Mouse (Mus musculus) G1E (cell line): ENCODE data around the gene Mycbpap. TPM values are rescaled to one million over a fixed set of nuclear protein-coding genes. Genes with fewer than 3 reads are reported as not detected.

Experiments used
- ATAC-seq: 2 replicates; pipeline ENCODE4 v1.8.0; 2016; ENCODE audit warnings: mild to moderate bottlenecking; ENCODE audit not compliant: insufficient number of reproducible peaks, poor library complexity, low FRiP score, severe bottlenecking; ENCODE audit errors: extremely low read depth
- DNase-seq: peaks from one replicate; pipeline ENCODE4 v3.0.0; 2012; ENCODE audit warnings: low spot score
- H3K27me3 ChIP-seq: 2 replicates; pipeline ENCODE4 v1.6.1; 2012; ENCODE audit warnings: mild to moderate bottlenecking, low read length, inconsistent platforms; ENCODE audit not compliant: insufficient read depth
- H3K36me3 ChIP-seq: replicated peaks from 2 replicates; pipeline ENCODE3; 2012; ENCODE audit warnings: mild to moderate bottlenecking, inconsistent platforms
- H3K4me1 ChIP-seq: 2 replicates; pipeline ENCODE4 v1.6.1; 2012; ENCODE audit warnings: low read depth, low read length, inconsistent platforms, mixed read lengths; ENCODE audit not compliant: insufficient read depth
- H3K4me3 ChIP-seq: 2 replicates; pipeline ENCODE4 v1.5.1; 2012; ENCODE audit warnings: low read depth, mild to moderate bottlenecking, inconsistent platforms, low read length, moderate library complexity, mixed read lengths
- H3K9me3 ChIP-seq: replicated peaks from 2 replicates; pipeline ENCODE4 v1.6.1; 2012; ENCODE audit warnings: inconsistent platforms
- CTCF ChIP-seq: IDR thresholded peaks from 2 replicates; pipeline ENCODE4 v1.5.1; 2012; ENCODE audit warnings: low read depth, low read length, inconsistent platforms, mixed read lengths
- GATA1 ChIP-seq: IDR thresholded peaks from 2 replicates; pipeline ENCODE4 v1.6.1; 2012; ENCODE audit warnings: borderline replicate concordance, low read length, inconsistent platforms, mixed read lengths
- GATA2 ChIP-seq: IDR thresholded peaks from 2 replicates; pipeline ENCODE4 v1.6.1; 2012; ENCODE audit warnings: low read depth, low read length, inconsistent platforms, borderline replicate concordance
- POLR2AphosphoS5 ChIP-seq: IDR thresholded peaks from 2 replicates; pipeline ENCODE4 v1.6.1; 2012; ENCODE audit warnings: low read depth, low read length, inconsistent platforms; ENCODE audit not compliant: insufficient replicate concordance
- TAL1 ChIP-seq: conservative IDR thresholded peaks from 2 replicates; pipeline ENCODE4 v1.6.1; 2012; ENCODE audit warnings: low read depth, low read length, inconsistent platforms, mixed read lengths
- polyA plus RNA-seq: library from polyadenylated mRNA; stranded (reverse); fragments of >175 nt; gene quantifications from 2 replicates; pipeline ENCODE4 v1.2.3, GENCODE M21; 2012
- total RNA-seq, 2 experiments: library from RNA; stranded (forward) in 1 of 2; stranded (reverse) in 1 of 2; fragments of 200-1000 nt in 1 of 2; fragments of >200 nt in 1 of 2; fragmentation: Nextera tagmentation in 1 of 2; gene quantifications; 2 replicates each; pipeline ENCODE4 v1.2.3; 2014 to 2017

Gene Mycbpap
- total RNA-seq (2014; fragmentation: Nextera tagmentation), result not detected in 2 replicates
- total RNA-seq (2017), result 0.06 TPM in 1 of 2 replicates, not detected in the other
- not detected in 2 replicates for polyA plus RNA-seq

DNA sequence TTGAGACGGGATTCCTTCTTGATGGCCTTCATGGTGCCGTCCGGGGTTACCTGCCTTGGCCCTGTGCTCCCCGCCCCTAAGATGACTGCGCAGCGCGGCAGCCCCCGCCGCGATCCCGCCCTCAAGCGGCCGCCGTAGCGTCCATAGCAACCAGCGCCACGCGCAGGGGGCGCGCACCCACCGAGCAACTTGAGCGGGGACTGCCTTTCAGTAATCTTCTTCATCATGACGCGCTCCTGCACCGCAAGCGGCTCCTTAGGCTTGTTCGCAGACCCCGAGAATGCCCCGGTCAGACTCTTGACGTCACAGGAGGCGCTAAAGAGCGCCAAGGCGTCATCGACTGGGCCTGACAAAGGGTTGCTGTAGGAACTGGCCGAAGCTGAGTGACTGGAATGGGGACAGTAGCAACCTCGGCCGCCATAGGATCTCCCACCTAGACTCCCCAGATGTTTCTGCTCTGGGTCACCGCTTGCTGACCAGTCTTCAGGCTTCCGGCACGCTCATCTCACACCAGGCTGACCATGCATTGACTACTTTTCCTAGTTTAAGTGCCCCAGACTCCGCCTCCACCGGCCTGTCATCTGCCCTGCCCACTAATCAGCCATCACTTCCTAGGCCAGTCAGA, at the start of gene Mycbpap:
Gene Mycbpap (minus strand): TSS at position 524 of the 625 bp plus-strand sequence.
- Histone ChIP-seq H3K27me3 (peaks cover 20% of the 10 kb centered on the region), H3K4me3 (no peak within 1 kb of the TSS), H3K36me3 (no peaks in the 10 kb centered on the region), H3K9me3 (no peaks in the 10 kb centered on the region), H3K4me1 (no peaks in the 10 kb centered on the region)
- ATAC-seq (no peak), DNase-seq (no peak)
- TF ChIP-seq CTCF, result no peak
- TF ChIP-seq GATA2, result no peak
- TF ChIP-seq TAL1, result no peak
- TF ChIP-seq POLR2AphosphoS5, result no peak
- no peak for TF ChIP-seq GATA1

DNA sequence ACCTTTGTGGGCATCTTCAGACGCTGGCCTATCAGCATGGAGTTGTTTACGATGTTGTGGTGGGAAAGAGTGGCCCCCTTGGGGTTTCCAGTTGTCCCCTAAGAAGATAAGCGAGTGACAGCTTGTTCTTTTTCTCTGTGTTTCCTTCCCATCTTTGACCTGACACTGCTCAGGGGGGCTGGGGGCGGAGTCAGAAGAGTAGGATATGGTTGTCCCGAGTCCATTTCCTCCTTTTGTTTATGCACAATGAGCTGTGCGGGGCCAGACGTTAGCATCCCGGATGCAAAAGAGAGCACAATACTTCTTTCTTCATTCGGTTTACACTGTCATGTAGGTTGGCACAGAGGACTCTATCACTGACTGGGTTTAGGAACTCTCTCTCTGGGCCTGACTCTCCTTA, 49.1 kb upstream of the Mycbpap start:
- DNase-seq, result no peak

DNA sequence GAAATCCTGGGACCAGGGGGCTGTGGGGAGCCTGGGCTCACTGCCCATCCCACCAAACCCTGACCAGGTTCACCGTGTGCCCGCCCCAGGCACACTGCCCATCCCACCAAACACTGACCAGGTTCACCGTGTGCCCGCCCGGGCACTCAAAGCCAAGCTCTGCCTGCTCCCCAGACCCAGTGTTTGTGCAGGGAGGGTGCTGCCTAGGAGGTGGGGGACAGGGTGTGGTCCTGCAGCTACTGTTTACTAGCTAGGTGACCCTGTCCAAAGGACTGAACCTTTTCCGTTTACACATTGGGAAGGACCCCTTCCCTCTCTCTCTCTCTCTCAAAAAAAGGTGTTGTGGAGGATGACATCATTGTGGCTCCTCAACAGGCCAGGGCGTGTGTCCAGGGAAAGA, 45.8 kb upstream of the Mycbpap start:
- Histone ChIP-seq H3K4me1 (no peaks in the 10 kb centered on the region), H3K4me3 (no peak overlapping the region), H3K36me3 (no peaks in the 10 kb centered on the region), H3K27me3 (peaks cover 33% of the 10 kb centered on the region), H3K9me3 (no peaks in the 10 kb centered on the region)
- ATAC-seq (no peak), DNase-seq (no peak)
- TF ChIP-seq POLR2AphosphoS5 (no peak), GATA2 (no peak), CTCF (no peak), TAL1 (no peak), GATA1 (no peak)

More for the DNA sequence above, 49.1 kb upstream of the Mycbpap start:
- Histone ChIP-seq H3K9me3 (no peaks in the 10 kb centered on the region), H3K4me1 (no peaks in the 10 kb centered on the region), H3K27me3 (peaks cover 25% of the 10 kb centered on the region), H3K36me3 (no peaks in the 10 kb centered on the region), H3K4me3 (no peak overlapping the region)
- ATAC-seq, result no peak
- TF ChIP-seq POLR2AphosphoS5, result no peak
- no peak for TF ChIP-seq GATA2
- TF ChIP-seq CTCF, result no peak
- no peak for TF ChIP-seq TAL1
- TF ChIP-seq GATA1, result no peak

DNA sequence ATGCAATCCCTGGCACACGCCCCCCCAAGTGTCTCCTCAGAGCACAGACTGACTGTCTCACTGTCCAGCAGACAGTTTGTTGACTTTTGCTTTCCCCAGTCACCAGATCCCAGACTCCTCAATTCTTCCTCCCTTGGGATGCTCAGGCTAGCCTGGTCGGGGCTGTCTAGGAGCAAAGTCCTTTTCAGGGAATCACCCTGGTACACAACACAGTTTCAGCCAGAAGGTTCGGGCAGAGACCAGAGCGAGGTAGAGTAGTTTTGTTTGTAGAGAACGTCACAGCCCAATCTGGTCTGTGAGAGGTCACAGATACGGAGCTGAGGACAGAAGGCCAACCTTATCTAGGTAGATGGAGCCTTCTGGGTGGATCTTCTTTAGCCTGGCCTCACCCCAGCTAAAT, 45.0 kb upstream of the Mycbpap start:
- Histone ChIP-seq H3K4me3 (no peak overlapping the region), H3K36me3 (no peaks in the 10 kb centered on the region), H3K27me3 (peaks cover 33% of the 10 kb centered on the region), H3K4me1 (no peaks in the 10 kb centered on the region), H3K9me3 (no peaks in the 10 kb centered on the region)
- DNase-seq (no peak), ATAC-seq (no peak)
- TF ChIP-seq GATA1, result no peak
- TF ChIP-seq CTCF, result no peak
- TF ChIP-seq GATA2, result no peak
- TF ChIP-seq POLR2AphosphoS5, result no peak
- TF ChIP-seq TAL1, result no peak

DNA sequence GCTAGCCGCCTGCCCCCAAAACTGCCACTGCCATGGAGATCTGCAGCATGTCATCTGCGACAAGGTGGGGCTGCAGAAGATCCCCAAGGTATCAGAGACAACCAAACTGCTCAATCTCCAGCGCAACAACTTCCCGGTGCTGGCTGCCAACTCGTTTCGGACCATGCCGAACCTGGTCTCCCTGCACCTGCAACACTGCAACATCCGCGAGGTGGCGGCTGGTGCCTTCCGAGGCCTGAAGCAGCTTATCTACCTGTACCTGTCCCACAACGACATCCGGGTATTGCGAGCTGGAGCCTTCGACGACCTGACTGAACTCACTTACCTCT, 43.6 kb upstream of the Mycbpap start:
- H3K9me3 ChIP-seq, result no peaks in the 10 kb centered on the region
- TF ChIP-seq GATA1 (no peak), GATA2 (no peak), POLR2AphosphoS5 (no peak), TAL1 (no peak), CTCF (no peak)
- no peak for DNase-seq
- no peak overlapping the region for H3K4me3 ChIP-seq
- no peaks in the 10 kb centered on the region for H3K4me1 ChIP-seq
- H3K36me3 ChIP-seq, result no peaks in the 10 kb centered on the region
- ATAC-seq, result no peak
- H3K27me3 ChIP-seq, result peaks cover 30% of the 10 kb centered on the region; the same call in 1 of the 2 replicates

DNA sequence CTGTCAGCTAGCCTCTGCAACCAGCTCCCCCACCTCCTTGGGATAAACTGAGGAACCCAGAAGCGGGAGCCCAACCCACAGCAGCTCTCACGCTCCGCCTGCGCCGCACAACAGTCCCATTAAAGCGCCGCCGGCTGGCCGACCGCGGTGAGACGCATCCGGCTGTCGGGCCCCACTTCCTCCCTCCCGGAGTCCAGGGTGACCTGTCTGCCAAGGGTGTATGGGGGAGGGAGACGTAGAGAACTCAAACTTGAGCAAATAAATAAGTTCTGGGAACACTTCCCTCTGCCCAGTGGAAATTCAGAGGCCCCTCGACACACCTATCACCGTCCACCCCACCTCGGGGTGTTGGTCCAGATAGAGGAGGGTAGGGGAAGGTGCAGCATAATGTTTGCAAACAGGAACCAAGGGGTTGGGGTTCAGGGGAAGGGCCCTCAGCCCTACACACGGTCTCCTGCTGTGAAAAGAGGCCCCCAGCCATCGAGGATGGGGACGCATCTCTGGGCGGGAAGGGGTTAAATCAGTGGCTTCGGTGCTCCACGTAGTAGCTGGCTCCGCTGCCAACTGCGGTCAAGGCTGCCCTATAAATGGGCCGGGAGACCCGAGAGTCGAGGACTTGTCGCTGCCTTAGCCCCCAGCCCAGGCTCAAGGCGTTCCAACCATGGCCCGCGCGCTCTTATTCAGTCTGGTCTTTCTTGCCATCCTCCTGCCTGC, 43.1 kb upstream of the Mycbpap start, which contains the start of gene Chad:
Gene Chad (plus strand): TSS at position 611 of the 714 bp plus-strand sequence.
- no peaks in the 10 kb centered on the region for H3K9me3 ChIP-seq
- DNase-seq (no peak), ATAC-seq (no peak)
- H3K36me3 ChIP-seq, result no peaks in the 10 kb centered on the region
- no peak within 1 kb of the TSS for H3K4me3 ChIP-seq
- H3K27me3 ChIP-seq, result peaks cover 30% of the 10 kb centered on the region; the same call in 1 of the 2 replicates
- no peaks in the 10 kb centered on the region for H3K4me1 ChIP-seq
- TF ChIP-seq GATA1, result no peak
- no peak for TF ChIP-seq GATA2
- no peak for TF ChIP-seq CTCF
- TF ChIP-seq POLR2AphosphoS5, result no peak
- no peak for TF ChIP-seq TAL1
